Mouse (Mus musculus) testis, adult 2 months (tissue): Measurements from ENCODE around the gene Rps27l. TPM values are rescaled to one million over a fixed set of nuclear protein-coding genes. Genes with fewer than 3 reads are reported as not detected.

Experiments
- H3K27ac ChIP-seq: fragments of 200-500 bp; 2 replicates; pipeline ENCODE4 v1.5.1; 2012; ENCODE audit warnings: low read depth, low read length; ENCODE audit not compliant: control insufficient read depth, insufficient read depth
- H3K27me3 ChIP-seq: fragments of 200-500 bp; 2 replicates; pipeline ENCODE4 v1.6.1; 2012; ENCODE audit warnings: mild to moderate bottlenecking, low read length, moderate library complexity; ENCODE audit not compliant: control insufficient read depth, insufficient read depth
- H3K36me3 ChIP-seq: fragments of 200-500 bp; 2 replicates; pipeline ENCODE4 v1.6.1; 2012; ENCODE audit warnings: mild to moderate bottlenecking, low read length; ENCODE audit not compliant: control insufficient read depth, insufficient read depth
- H3K4me1 ChIP-seq: fragments of 200-500 bp; 2 replicates; pipeline ENCODE4 v1.6.1; 2012; ENCODE audit warnings: low read length; ENCODE audit not compliant: control insufficient read depth, insufficient read depth
- H3K4me3 ChIP-seq: fragments of 200-500 bp; 2 replicates; pipeline ENCODE4 v1.5.1; 2012; ENCODE audit warnings: low read depth, mild to moderate bottlenecking, low read length, moderate library complexity, mixed read lengths; ENCODE audit not compliant: control insufficient read depth
- CTCF ChIP-seq: fragments of 200-500 bp; IDR thresholded peaks from 2 replicates; pipeline ENCODE4 v1.5.1; 2012; ENCODE audit warnings: low read depth, mild to moderate bottlenecking, inconsistent platforms, low read length, moderate library complexity; ENCODE audit not compliant: control insufficient read depth, insufficient read depth, insufficient replicate concordance
- POLR2A ChIP-seq: fragments of 200-500 bp; IDR thresholded peaks from 2 replicates; pipeline ENCODE4 v1.6.1; 2012; ENCODE audit warnings: low read depth, mild to moderate bottlenecking, inconsistent platforms, low read length, moderate library complexity; ENCODE audit not compliant: control insufficient read depth
- polyA plus RNA-seq: library from polyadenylated mRNA; depleted of rRNA; stranded (reverse); fragments of >200 nt; gene quantifications from 2 replicates; pipeline ENCODE4 v1.2.3, GENCODE M21; 2012

The Rps27l gene
- polyA plus RNA-seq, 1 experiment: 75.7 TPM

GRCm38 (mm10) chr9:66915869-66916785, 29.8 kb upstream of the Rps27l start:
- H3K4me3 ChIP-seq: no peak overlapping the region
- H3K4me1 ChIP-seq: peaks cover 8% of the 10 kb centered on the region
- H3K36me3 ChIP-seq: no peaks in the 10 kb centered on the region
- TF ChIP-seq POLR2A (no peak), CTCF (no peak)
- no peaks in the 10 kb centered on the region for H3K27me3 ChIP-seq
- H3K27ac ChIP-seq: no peak overlapping the region

DNA sequence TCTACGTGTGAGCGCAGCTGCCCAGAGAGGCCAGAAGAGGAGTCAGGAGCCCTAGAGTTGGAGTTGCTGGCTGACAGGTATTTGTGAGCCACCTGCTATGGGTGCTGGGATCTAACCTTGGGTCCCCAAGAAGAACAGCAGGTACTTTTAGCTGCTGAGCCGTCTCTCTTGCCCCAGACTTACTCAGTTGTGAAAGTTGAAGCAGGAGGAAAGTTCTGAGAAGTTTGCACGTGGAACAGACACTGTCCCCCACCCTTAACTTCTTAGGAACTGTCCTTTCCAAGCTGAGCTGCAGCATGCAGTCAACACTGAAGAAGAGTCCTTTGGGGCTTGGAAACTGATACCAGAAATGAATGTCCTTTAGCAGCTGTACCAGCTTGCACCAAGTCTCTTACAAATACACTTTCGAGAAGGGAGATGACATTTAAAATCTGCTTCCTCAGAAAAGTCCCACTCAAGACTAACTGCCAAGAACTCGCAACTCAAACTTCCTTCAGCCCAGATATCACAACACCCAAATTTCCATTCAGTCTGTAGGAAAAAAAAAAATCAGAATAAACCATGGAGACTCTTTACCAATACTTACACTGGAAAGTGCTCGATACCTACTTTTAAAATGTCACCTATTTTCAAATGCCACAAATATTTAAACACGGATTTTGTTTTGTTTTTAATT, 28.5 kb upstream of the Rps27l start:
- no peak overlapping the region for H3K27ac ChIP-seq
- no peak for TF ChIP-seq CTCF
- TF ChIP-seq POLR2A: no peak
- no peaks in the 10 kb centered on the region for H3K36me3 ChIP-seq
- H3K4me3 ChIP-seq: no peak overlapping the region
- no peaks in the 10 kb centered on the region for H3K27me3 ChIP-seq
- H3K4me1 ChIP-seq: peaks cover 8% of the 10 kb centered on the region

- no peak overlapping the region for H3K27ac ChIP-seq
- H3K4me3 ChIP-seq: no peak overlapping the region
- H3K36me3 ChIP-seq: no peaks in the 10 kb centered on the region
- H3K4me1 ChIP-seq: peaks cover 8% of the 10 kb centered on the region
- no peaks in the 10 kb centered on the region for H3K27me3 ChIP-seq
- no peak for TF ChIP-seq POLR2A
- no peak for TF ChIP-seq CTCF
Measured at GRCm38 (mm10) chr9:66917892-66918255, 28.0 kb upstream of the Rps27l start.

- H3K27ac ChIP-seq: peak overlapping the region; percentile 8; the same call in 1 of the 2 replicates
- no peaks in the 10 kb centered on the region for H3K27me3 ChIP-seq
- TF ChIP-seq POLR2A (no peak), CTCF (no peak)
Measured at GRCm38 (mm10) chr9:66918672-66919330, 27.1 kb upstream of the Rps27l start.

DNA sequence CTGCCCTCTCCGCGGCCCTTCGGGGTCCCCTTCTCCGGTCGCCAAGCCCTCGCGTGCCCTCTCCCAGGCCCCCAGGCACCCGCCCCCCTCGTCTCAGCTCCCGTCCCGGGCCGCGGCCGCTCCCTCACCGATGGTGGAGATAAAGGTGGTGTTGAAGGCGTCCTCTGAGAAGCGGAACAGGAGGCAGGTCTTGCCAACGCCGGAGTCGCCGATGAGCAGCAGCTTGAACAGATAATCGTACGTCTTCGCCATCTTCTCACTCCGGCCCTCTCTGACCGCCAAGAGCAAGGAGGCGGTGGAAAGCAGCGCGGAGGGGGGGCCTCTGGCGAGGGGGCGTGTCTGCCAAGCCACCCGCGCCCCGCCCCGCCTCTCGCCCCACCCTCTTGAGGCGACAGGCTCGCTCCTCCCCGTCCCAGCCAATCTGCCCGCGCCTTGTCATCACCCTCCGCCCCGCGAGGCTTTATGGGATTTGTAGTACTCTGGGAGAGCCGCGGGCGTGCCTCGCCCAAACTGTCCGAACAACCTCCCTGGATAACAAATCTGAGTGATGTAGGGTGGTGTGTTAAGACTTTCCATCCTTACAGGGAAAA, 26.4 kb upstream of the Rps27l start, which contains the start of gene Rab8b:
Rab8b (minus strand) TSS at position 306 of the 590 bp plus-strand sequence.
- TF ChIP-seq POLR2A (peak; percentile 75), CTCF (no peak)
- H3K4me3 ChIP-seq: peak within 1 kb of the TSS; percentile 88
- peak within 1 kb of the TSS; percentile 69 for H3K27ac ChIP-seq
- no peaks in the 10 kb centered on the region for H3K27me3 ChIP-seq
- H3K4me1 ChIP-seq: peaks cover 5% of the 10 kb centered on the region
- no peaks in the 10 kb centered on the region for H3K36me3 ChIP-seq

More at GRCm38 (mm10) chr9:66918672-66919330, 27.1 kb upstream of the Rps27l start:
- H3K36me3 ChIP-seq: no peaks in the 10 kb centered on the region
- peak overlapping the region; percentile 88 for H3K4me3 ChIP-seq
- H3K4me1 ChIP-seq: peaks cover 8% of the 10 kb centered on the region

GRCm38 (mm10) chr9:66919981-66920380, 25.9 kb upstream of the Rps27l start:
- Histone ChIP-seq H3K4me1 (peaks cover 5% of the 10 kb centered on the region), H3K27me3 (no peaks in the 10 kb centered on the region), H3K36me3 (no peaks in the 10 kb centered on the region), H3K27ac (peak overlapping the region; percentile 69), H3K4me3 (peak overlapping the region; percentile 88)
- no peak for TF ChIP-seq POLR2A
- TF ChIP-seq CTCF: no peak
